Mouse (Mus musculus) midbrain, postnatal 0 days (tissue): Measurements from ENCODE around the gene Lrtm2. TPM values are rescaled to one million over a fixed set of nuclear protein-coding genes. Genes with fewer than 3 reads are reported as not detected.

Experiments used
- ATAC-seq: fragments of 200-750 bp; cut with Nextera tagmentation; 2 replicates; pipeline ENCODE4 v1.8.0; 2017; ENCODE audit warnings: moderate number of reproducible peaks, mild to moderate bottlenecking, moderate TSS enrichment, moderate library complexity; ENCODE audit not compliant: low FRiP score
- DNase-seq: peaks from one replicate; pipeline ENCODE4 v3.0.0-alpha.2; 2015; ENCODE audit warnings: low spot score
- H3K27ac ChIP-seq: fragments of 300-500 bp; sonication (generic); 2 replicates; pipeline ENCODE4 v1.5.1; 2014; ENCODE audit warnings: low read depth, mild to moderate bottlenecking, low read length, mixed read lengths
- H3K27me3 ChIP-seq: fragments of 300-500 bp; sonication (generic); 2 replicates; pipeline ENCODE4 v1.6.1; 2014; ENCODE audit warnings: low read length, control low read depth, mixed read lengths; ENCODE audit not compliant: insufficient read depth
- H3K36me3 ChIP-seq: fragments of 300-500 bp; sonication (generic); 2 replicates; pipeline ENCODE4 v1.6.1; 2014; ENCODE audit warnings: low read length, control low read depth, mixed read lengths; ENCODE audit not compliant: insufficient read depth
- H3K4me1 ChIP-seq: fragments of 300-500 bp; sonication (generic); 2 replicates; pipeline ENCODE4 v1.6.1; 2014; ENCODE audit warnings: mild to moderate bottlenecking, control low read depth, antibody characterized with exemption, low read length, mixed read lengths; ENCODE audit not compliant: insufficient read depth
- H3K4me2 ChIP-seq: fragments of 300-500 bp; sonication (generic); 2 replicates; pipeline ENCODE4 v1.6.1; 2014; ENCODE audit warnings: low read depth, mild to moderate bottlenecking, low read length, mixed read lengths; ENCODE audit not compliant: poor library complexity, severe bottlenecking
- H3K4me3 ChIP-seq: fragments of 300-500 bp; sonication (generic); 2 replicates; pipeline ENCODE4 v1.5.1; 2014; ENCODE audit warnings: low read depth, mild to moderate bottlenecking, low read length, moderate library complexity
- H3K9ac ChIP-seq: fragments of 300-500 bp; sonication (generic); replicated peaks from 2 replicates; pipeline ENCODE4 v1.6.1; 2014; ENCODE audit warnings: mild to moderate bottlenecking, low read length, moderate library complexity, mixed read lengths; ENCODE audit not compliant: poor library complexity, severe bottlenecking
- H3K9me3 ChIP-seq: fragments of 300-500 bp; sonication (generic); 2 replicates; pipeline ENCODE4 v1.6.1; 2016; ENCODE audit warnings: low read length, control low read depth
- CTCF ChIP-seq: IDR thresholded peaks from 2 replicates; pipeline ENCODE4 v1.5.1; 2016; ENCODE audit warnings: antibody characterized with exemption, mild to moderate bottlenecking
- WGBS: fragments of 180-500 bp; shearing (Covaris S2); extraction: QIAGEN DNeasy Blood & Tissue Kit; methylation state at CpG from one replicate; pipeline ENCODE4 v1.1.7; 2014; 5-methylcytosine and 5-hydroxymethylcytosine counted together
- polyA plus RNA-seq: library from polyadenylated mRNA; unstranded; fragments of >200 nt; fragmentation: Nextera tagmentation; extraction: Ambion mirVana; gene quantifications from 2 replicates; pipeline ENCODE4 v1.2.1, GENCODE M21; 2015
- total RNA-seq: library from RNA; depleted of rRNA; stranded (reverse); fragments of >200 nt; gene quantifications from 2 replicates; pipeline ENCODE4 v1.2.3, GENCODE M21; 2014; rRNA removed

Gene Lrtm2
- total and polyA plus RNA-seq, 2 experiments from 2014 or later = 21.1 to 40.4 TPM

- Histone ChIP-seq H3K9ac (no peak overlapping the region), H3K4me1 (peaks cover 3% of the 10 kb centered on the region; the same call in 1 of the 2 replicates), H3K4me2 (no peak overlapping the region), H3K9me3 (no peaks in the 10 kb centered on the region), H3K36me3 (no peaks in the 10 kb centered on the region), H3K27ac (no peak overlapping the region), H3K4me3 (no peak overlapping the region), H3K27me3 (no peaks in the 10 kb centered on the region)
- no peak for TF ChIP-seq CTCF
- peak; percentile 21 for DNase-seq
- WGBS = 39% methylated on average over 10 of the region's 10 CpGs
- ATAC-seq = no peak
Observed at GRCm38 (mm10) chr6:119307867-119308413, 22.6 kb downstream of the Lrtm2 start.

GRCm38 (mm10) chr6:119303331-119303730 is 27.2 kb downstream of the Lrtm2 start:
- Histone ChIP-seq H3K9me3 (no peaks in the 10 kb centered on the region), H3K9ac (no peak overlapping the region), H3K36me3 (no peaks in the 10 kb centered on the region), H3K27ac (no peak overlapping the region), H3K4me1 (no peaks in the 10 kb centered on the region), H3K27me3 (no peaks in the 10 kb centered on the region), H3K4me2 (no peak overlapping the region), H3K4me3 (no peak overlapping the region)
- DNase-seq (no peak), ATAC-seq (no peak)
- 92% methylated on average over 6 of the region's 6 CpGs for WGBS
- TF ChIP-seq CTCF = no peak

- Histone ChIP-seq H3K27ac (no peak overlapping the region), H3K9ac (no peak overlapping the region), H3K4me3 (no peak overlapping the region), H3K36me3 (no peaks in the 10 kb centered on the region), H3K27me3 (no peaks in the 10 kb centered on the region), H3K4me2 (no peak overlapping the region), H3K4me1 (no peaks in the 10 kb centered on the region), H3K9me3 (no peaks in the 10 kb centered on the region)
- DNase-seq (no peak), ATAC-seq (no peak)
- no peak for TF ChIP-seq CTCF
- 93% methylated on average over 3 of the region's 3 CpGs for WGBS
Observed at GRCm38 (mm10) chr6:119301310-119301709, 29.3 kb downstream of the Lrtm2 start.

- TF ChIP-seq CTCF = peak; percentile 36
- DNase-seq (peak; percentile 60), ATAC-seq (no peak)
- no peak overlapping the region for H3K9ac ChIP-seq
- H3K9me3 ChIP-seq = no peaks in the 10 kb centered on the region
- WGBS = 67% methylated on average over 9 of the region's 9 CpGs
- no peak overlapping the region for H3K4me2 ChIP-seq
- no peak overlapping the region for H3K27ac ChIP-seq
- H3K27me3 ChIP-seq = no peaks in the 10 kb centered on the region
- no peaks in the 10 kb centered on the region for H3K4me1 ChIP-seq
- no peak overlapping the region for H3K4me3 ChIP-seq
- no peaks in the 10 kb centered on the region for H3K36me3 ChIP-seq
Observed at GRCm38 (mm10) chr6:119280761-119281160, 49.8 kb downstream of the Lrtm2 start.

- no peak for TF ChIP-seq CTCF
- no peaks in the 10 kb centered on the region for H3K4me1 ChIP-seq
- no peak overlapping the region for H3K4me2 ChIP-seq
- H3K36me3 ChIP-seq = no peaks in the 10 kb centered on the region
- no peaks in the 10 kb centered on the region for H3K27me3 ChIP-seq
- ATAC-seq (no peak), DNase-seq (no peak)
- WGBS = 75% methylated on average over 2 of the region's 2 CpGs
- H3K9me3 ChIP-seq = no peaks in the 10 kb centered on the region
- H3K4me3 ChIP-seq = no peak overlapping the region
- H3K9ac ChIP-seq = no peak overlapping the region; the same call in 1 of the 2 replicates
- H3K27ac ChIP-seq = no peak overlapping the region
Observed at GRCm38 (mm10) chr6:119276713-119277112, 53.9 kb downstream of the Lrtm2 start.

Other genes with a start within 250 kb of the Lrtm2 start
- 22.6 and 28.1 TPM in 2 replicates for gene Dcp1b, start 155.5 kb downstream of the Lrtm2 start, total RNA-seq
- 11.7 and 12.2 TPM in 2 replicates for gene Dcp1b, start 155.5 kb downstream of the Lrtm2 start, polyA plus RNA-seq
- 33.9 and 44.3 TPM in 2 replicates for gene Cacna1c, start 134.3 kb downstream of the Lrtm2 start, total RNA-seq
- 3.2 and 4.9 TPM in 2 replicates for gene Cacna1c, start 134.3 kb downstream of the Lrtm2 start, polyA plus RNA-seq
- gene Cacna2d4, start 94.2 kb downstream of the Lrtm2 start, total RNA-seq = 0.77 and 5.1 TPM in 2 replicates
- 0.74 and 0.90 TPM in 2 replicates for gene Cacna2d4, start 94.2 kb downstream of the Lrtm2 start, polyA plus RNA-seq
- gene Adipor2, start 86.9 kb upstream of the Lrtm2 start, total RNA-seq = 39.0 and 42.5 TPM in 2 replicates
- 25.3 and 26.6 TPM in 2 replicates for gene Adipor2, start 86.9 kb upstream of the Lrtm2 start, polyA plus RNA-seq
- gene Fbxl14, start 148.9 kb upstream of the Lrtm2 start, total RNA-seq = 45.9 and 48.2 TPM in 2 replicates
- 1.7 TPM in 2 replicates for gene Fbxl14, start 148.9 kb upstream of the Lrtm2 start, polyA plus RNA-seq
- gene Wnt5b, start 213.6 kb upstream of the Lrtm2 start, total RNA-seq = 2.1 and 4.4 TPM in 2 replicates
- gene Wnt5b, start 213.6 kb upstream of the Lrtm2 start, polyA plus RNA-seq = 0.99 and 1.6 TPM in 2 replicates